Mouse (Mus musculus) cerebellum, adult 2 months (tissue): ENCODE measurements around the gene Asb15.

Experiments used
- CTCF ChIP-seq: fragments of 200-500 bp; IDR thresholded peaks from 2 replicates; pipeline ENCODE4 v1.5.1; 2011; ENCODE audit warnings: low read depth, mild to moderate bottlenecking, control low read depth, low read length, moderate library complexity, borderline replicate concordance; ENCODE audit not compliant: insufficient read depth
- POLR2A ChIP-seq: fragments of 200-500 bp; IDR thresholded peaks from 2 replicates; pipeline ENCODE4 v1.6.1; 2011; ENCODE audit warnings: low read length, control low read depth, borderline replicate concordance; ENCODE audit not compliant: insufficient read depth

- TF ChIP-seq POLR2A (no peak), CTCF (no peak)
Measured at GRCm38 (mm10) chr6:24542393-24542792, 14.4 kb downstream of the Asb15 start.
